Mouse (Mus musculus) cerebellum, adult 2 months (tissue): ENCODE results near the gene Gm16503.

Experiments
- CTCF ChIP-seq: fragments of 200-500 bp; IDR thresholded peaks from 2 replicates; pipeline ENCODE4 v1.5.1; 2011; ENCODE audit warnings: low read depth, mild to moderate bottlenecking, control low read depth, low read length, moderate library complexity, borderline replicate concordance; ENCODE audit not compliant: insufficient read depth
- POLR2A ChIP-seq: fragments of 200-500 bp; IDR thresholded peaks from 2 replicates; pipeline ENCODE4 v1.6.1; 2011; ENCODE audit warnings: low read length, control low read depth, borderline replicate concordance; ENCODE audit not compliant: insufficient read depth

DNA sequence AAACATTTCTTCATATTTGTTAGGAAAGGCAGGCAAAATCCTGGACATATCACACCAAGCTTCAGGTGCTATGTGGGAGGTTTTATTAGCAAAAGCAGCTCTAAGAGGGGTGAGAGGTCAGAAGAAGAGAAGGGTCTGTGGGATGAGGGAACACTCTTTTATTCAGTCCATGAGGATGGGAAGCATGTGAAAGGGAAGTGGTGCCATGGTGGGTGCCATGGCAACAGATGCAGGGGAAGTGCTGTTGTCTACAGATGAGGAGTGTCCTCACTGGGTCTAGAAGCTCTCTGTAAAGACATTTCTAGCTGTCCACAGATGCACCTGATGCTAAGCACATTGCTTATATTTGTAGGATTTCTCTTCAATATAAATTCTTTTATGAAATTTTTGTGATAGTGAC, 1.1 kb downstream of the Gm16503 start:
- TF ChIP-seq POLR2A (no peak), CTCF (no peak)
